Mouse (Mus musculus): Measurements from ENCODE around the gene Nelfb.
A peak's percentile ranks its signal among the peaks of the same experiment; 100 is the strongest.

The Nelfb gene

GRCm38 (mm10) chr2:25176573-25176972 is 34.7 kb downstream of the Nelfb start:
- no peak for DNase-seq (ENCODE audit: low read depth, low spot score)

GRCm38 (mm10) chr2:25175690-25176078 is 35.6 kb downstream of the Nelfb start:
- no peak for DNase-seq (ENCODE audit: low read depth, low spot score)

- DNase-seq (ENCODE audit: low read depth, low spot score) = no peak
Observed at GRCm38 (mm10) chr2:25174866-25175689, 36.2 kb downstream of the Nelfb start.

GRCm38 (mm10) chr2:25173821-25174220 is 37.5 kb downstream of the Nelfb start:
- DNase-seq (ENCODE audit: low read depth, low spot score) = no peak

- no peak for DNase-seq (ENCODE audit: low read depth, low spot score)
Observed at GRCm38 (mm10) chr2:25172629-25173028, 38.7 kb downstream of the Nelfb start.

- DNase-seq (ENCODE audit: low read depth, low spot score) = no peak
Observed at GRCm38 (mm10) chr2:25171769-25172153, 39.5 kb downstream of the Nelfb start.

GRCm38 (mm10) chr2:25171101-25171768 is 40.1 kb downstream of the Nelfb start:
- DNase-seq (ENCODE audit: low read depth, low spot score) = no peak

- DNase-seq (ENCODE audit: low read depth, low spot score) = no peak
Observed at GRCm38 (mm10) chr2:25170326-25171100, 40.8 kb downstream of the Nelfb start.

- DNase-seq (ENCODE audit: low read depth, low spot score) = no peak
Observed at GRCm38 (mm10) chr2:25169778-25170177, 41.5 kb downstream of the Nelfb start.

GRCm38 (mm10) chr2:25168665-25168978 is 42.7 kb downstream of the Nelfb start:
- DNase-seq (ENCODE audit: low read depth, low spot score) = no peak

GRCm38 (mm10) chr2:25167919-25168664 is 43.2 kb downstream of the Nelfb start:
- DNase-seq (ENCODE audit: low read depth, low spot score) = peak; percentile 24

- DNase-seq (ENCODE audit: low read depth, low spot score) = no peak
Observed at GRCm38 (mm10) chr2:25167481-25167880, 43.8 kb downstream of the Nelfb start.

- DNase-seq (ENCODE audit: low read depth, low spot score) = peak; percentile 45
Observed at GRCm38 (mm10) chr2:25157655-25158054, 53.6 kb downstream of the Nelfb start.

- DNase-seq (ENCODE audit: low read depth, low spot score) = no peak
Observed at GRCm38 (mm10) chr2:25156990-25157389, 54.3 kb downstream of the Nelfb start.

GRCm38 (mm10) chr2:25156177-25156576 is 55.1 kb downstream of the Nelfb start:
- DNase-seq (ENCODE audit: low read depth, low spot score) = no peak

- no peak for DNase-seq (ENCODE audit: low read depth, low spot score)
Observed at GRCm38 (mm10) chr2:25151280-25151956, 59.9 kb downstream of the Nelfb start.

All from retina, postnatal 7 days (tissue).